Mouse (Mus musculus) telencephalon, adult 2 months (tissue): ENCODE data around the gene Nfkbid.

Experiments used
- DNase-seq: peaks from one replicate; pipeline ENCODE4 v3.0.0-alpha.2; 2011; ENCODE audit warnings: low read depth, low spot score

Gene Nfkbid

GRCm38 (mm10) chr7:30429327-30429726, 7.8 kb downstream of the Nfkbid start:
- DNase-seq: no peak

GRCm38 (mm10) chr7:30430191-30430590, 8.7 kb downstream of the Nfkbid start:
- DNase-seq: no peak

GRCm38 (mm10) chr7:30431793-30432192, 10.3 kb downstream of the Nfkbid start:
- DNase-seq: peak; percentile 91

GRCm38 (mm10) chr7:30434238-30434637, 12.7 kb downstream of the Nfkbid start:
- DNase-seq: no peak

- DNase-seq: no peak
Measured at GRCm38 (mm10) chr7:30434701-30435100, 13.2 kb downstream of the Nfkbid start.

GRCm38 (mm10) chr7:30435156-30435555, 13.6 kb downstream of the Nfkbid start:
- no peak for DNase-seq

GRCm38 (mm10) chr7:30436879-30437278, 15.3 kb downstream of the Nfkbid start:
- no peak for DNase-seq

GRCm38 (mm10) chr7:30439734-30440133, 18.2 kb downstream of the Nfkbid start:
- no peak for DNase-seq

GRCm38 (mm10) chr7:30440697-30441096, 19.2 kb downstream of the Nfkbid start:
- no peak for DNase-seq

- no peak for DNase-seq
Measured at GRCm38 (mm10) chr7:30443696-30444095, 22.2 kb downstream of the Nfkbid start.

GRCm38 (mm10) chr7:30444154-30444970, 22.8 kb downstream of the Nfkbid start:
- DNase-seq: peak; percentile 84

- DNase-seq: no peak
Measured at GRCm38 (mm10) chr7:30444971-30445751, 23.6 kb downstream of the Nfkbid start, which contains the start of gene Aplp1. Aplp1 (minus strand) TSS chr7:30445535.

GRCm38 (mm10) chr7:30450241-30450640, 28.7 kb downstream of the Nfkbid start:
- DNase-seq: no peak

- DNase-seq: no peak
Measured at GRCm38 (mm10) chr7:30453327-30453726, 31.8 kb downstream of the Nfkbid start.

- no peak for DNase-seq
Measured at GRCm38 (mm10) chr7:30453766-30454165, 32.2 kb downstream of the Nfkbid start.

- DNase-seq: no peak
Measured at GRCm38 (mm10) chr7:30454259-30454658, 32.7 kb downstream of the Nfkbid start.

GRCm38 (mm10) chr7:30456487-30456886, 35.0 kb downstream of the Nfkbid start:
- no peak for DNase-seq

GRCm38 (mm10) chr7:30456911-30457628, 35.5 kb downstream of the Nfkbid start:
- DNase-seq: no peak

- no peak for DNase-seq
Measured at GRCm38 (mm10) chr7:30457629-30458330, 36.2 kb downstream of the Nfkbid start, which contains the start of the genes Kirrel2 and Nphs1. Kirrel2 (minus strand) TSS chr7:30457690. Nphs1 (plus strand) TSS chr7:30458315.

GRCm38 (mm10) chr7:30459484-30459883, 38.0 kb downstream of the Nfkbid start:
- DNase-seq: no peak

- no peak for DNase-seq
Measured at GRCm38 (mm10) chr7:30463568-30463967, 42.0 kb downstream of the Nfkbid start.
